Mouse (Mus musculus) lung, postnatal 4 days (tissue): ENCODE results near the gene Fam161b.
"Not testable (repeated sequence)": the region's sequence is repeated elsewhere in the genome, so short reads cannot be mapped to it uniquely, and the experiment has no call there.

Experiments used
- DNase-seq, 2 experiments: peaks; one replicate each; pipeline ENCODE4 v3.0.0; 2021

Gene Fam161b

DNA sequence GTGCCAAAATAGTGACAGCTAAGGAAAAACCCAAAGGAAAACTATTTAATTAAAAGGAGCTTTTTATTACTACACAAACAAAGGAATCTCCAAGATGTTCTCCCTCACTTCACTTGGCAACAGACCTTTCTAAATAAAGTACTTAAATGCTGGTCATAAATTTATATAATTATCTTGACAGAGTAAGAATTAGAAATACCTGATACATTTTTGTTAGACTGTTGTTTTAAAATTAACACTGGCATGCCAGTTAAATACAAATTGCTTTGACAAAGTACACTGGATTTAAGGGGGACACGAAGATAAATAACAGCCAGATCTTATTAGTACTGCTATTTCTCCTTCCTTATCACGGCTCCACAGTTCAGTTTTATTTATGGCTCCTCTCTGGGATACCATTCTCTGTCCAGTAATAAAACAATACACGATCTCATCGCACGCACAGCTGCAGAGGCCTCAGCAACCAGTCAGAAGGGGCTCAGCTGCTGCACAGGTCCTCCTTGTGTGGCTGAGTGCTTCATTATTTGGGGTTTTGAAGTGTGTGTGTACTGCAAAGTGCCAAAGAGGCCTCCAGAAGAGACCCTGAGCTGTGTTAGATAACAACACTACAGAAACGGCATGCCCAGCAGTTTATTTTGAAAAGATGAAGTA is 12.3 kb upstream of the Fam161b start:
- no peak for DNase-seq

DNA sequence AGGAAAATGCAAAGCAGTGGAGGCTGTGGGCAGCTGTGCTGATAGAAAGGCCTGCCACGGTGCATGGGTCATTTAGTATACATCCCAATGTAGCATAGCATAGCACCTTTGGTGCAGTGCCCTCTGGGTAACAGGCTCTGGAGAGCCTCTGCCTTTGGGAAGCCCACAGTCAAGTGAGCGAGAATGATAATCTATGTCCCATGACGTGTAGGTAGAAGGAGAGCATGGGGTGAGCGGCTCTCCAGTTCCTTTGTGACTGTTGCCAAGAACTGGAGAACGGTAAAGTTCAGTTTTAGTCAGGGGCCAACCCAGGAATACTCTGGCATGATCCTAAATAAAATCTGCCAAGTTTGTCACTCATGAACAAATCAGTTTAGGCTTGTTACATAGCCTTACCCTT is 10.0 kb upstream of the Fam161b start:
- DNase-seq = no peak

DNA sequence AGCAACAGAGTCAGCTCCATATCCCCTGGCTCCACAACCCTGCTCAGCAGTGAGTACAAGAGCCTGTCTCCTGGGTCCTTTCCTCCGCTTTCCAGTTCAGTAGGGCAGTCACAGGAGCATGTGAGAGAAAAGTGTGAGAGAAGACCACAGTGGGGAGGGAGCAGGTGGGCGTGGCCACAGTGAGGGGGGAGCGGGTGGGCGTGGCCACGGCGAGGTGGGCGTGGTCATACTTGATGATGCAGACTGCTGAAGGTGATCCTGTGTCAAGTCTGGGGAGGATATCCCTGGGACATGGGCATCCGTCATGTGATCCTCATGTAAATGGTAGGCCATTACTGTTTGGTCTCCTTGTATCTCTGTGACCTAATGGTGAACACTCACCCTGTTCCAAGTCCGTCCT is 5.3 kb upstream of the Fam161b start:
- DNase-seq = no peak

DNA sequence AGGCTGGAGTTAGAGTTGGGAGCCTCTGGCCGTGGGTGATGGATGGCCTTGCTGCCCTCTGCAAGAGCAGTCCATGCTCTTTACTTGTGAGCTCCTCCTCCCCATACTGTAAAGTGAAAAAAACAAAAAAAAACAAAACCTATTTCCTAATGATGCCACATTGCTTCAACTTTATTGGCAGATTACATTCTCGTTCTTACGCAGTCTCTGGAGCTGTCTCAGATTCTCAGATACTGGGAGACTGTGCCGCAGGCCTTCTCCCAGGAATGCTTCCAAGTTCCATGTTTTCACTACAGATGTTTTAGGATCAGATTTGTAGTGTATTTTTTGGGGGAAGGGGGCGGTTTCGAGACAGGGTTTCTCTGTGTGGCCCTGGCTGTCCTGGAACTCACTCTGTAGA is 3.5 kb upstream of the Fam161b start:
- DNase-seq = no peak

DNA sequence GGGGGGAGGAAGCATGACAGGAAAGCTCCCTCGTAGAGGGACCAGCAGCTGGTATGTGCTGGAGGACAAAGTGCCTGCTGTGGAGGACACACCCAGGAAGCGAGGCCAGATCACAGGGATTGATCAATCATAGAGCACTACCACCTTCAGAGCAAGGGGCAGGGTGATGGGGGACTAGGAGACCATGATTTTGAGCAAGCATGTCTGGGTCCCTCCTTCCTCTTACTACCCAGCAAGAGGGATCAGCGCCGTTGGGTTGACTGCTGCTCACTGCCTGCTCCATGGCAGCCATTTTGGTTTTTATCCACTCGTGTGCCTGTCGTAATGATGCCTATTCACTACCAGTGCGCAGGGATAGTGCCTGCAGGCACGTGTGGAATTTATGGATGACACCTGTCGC is 2.7 kb upstream of the Fam161b start:
- no peak for DNase-seq

DNA sequence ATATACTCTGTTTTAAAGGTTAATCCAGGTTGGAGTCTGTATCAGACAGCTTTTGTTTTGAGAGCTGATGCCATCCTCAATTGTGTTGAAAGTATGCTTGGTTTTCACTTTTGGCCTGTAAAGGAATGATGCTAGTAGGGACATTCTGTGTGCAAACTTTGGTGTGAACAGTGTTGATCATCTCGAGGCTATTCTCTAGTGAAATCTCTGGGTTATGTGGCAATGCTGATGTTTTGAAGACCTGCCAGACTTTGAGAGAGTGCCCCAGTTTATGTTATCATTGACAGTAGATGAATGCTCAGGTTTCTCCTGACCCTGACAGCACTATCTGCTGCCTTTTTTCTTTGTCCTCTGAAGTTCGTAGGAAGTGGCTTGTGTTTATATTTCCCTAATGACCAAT is 1.2 kb upstream of the Fam161b start:
- no peak for DNase-seq

DNA sequence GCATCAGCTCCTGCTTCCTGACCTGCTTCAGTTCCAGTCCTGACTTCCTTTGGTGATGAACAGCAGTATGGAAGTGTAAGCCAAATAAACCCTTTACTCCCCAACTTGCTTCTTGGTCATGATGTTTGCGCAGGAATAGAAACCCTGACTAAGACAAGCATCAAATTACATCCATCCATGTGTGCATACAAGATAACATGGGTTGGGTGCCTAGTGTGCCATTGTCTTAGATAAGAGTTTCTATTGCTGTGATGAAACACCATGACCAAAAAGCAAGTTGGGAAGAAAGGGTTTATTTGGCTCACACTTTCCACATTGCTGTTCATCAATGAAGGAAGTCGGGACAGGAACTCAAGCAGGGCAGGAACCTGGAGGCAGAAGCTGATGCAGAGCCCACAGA is 2.9 kb downstream of the Fam161b start:
- not testable (repeated sequence) for DNase-seq

DNA sequence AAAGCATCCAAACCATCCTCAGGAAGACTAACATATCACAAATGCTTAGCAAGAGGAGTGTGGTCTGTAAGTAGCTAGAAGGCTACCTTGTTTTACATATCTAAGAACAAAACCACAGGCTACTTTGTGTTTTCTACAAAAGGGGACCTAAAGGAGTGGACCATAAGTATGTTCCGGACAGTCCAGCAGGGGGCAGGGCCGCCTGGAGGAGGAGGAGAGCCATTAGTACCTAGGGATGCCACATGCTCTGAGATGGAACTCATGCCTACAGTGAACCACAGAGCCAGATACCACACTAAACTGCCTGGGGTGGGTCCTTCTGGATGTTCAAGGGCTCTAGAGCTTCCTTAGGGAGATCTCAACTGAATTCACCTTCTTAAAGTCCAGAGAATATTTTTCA is 14.4 kb downstream of the Fam161b start:
- peak; percentile 39 to 50 for DNase-seq

DNA sequence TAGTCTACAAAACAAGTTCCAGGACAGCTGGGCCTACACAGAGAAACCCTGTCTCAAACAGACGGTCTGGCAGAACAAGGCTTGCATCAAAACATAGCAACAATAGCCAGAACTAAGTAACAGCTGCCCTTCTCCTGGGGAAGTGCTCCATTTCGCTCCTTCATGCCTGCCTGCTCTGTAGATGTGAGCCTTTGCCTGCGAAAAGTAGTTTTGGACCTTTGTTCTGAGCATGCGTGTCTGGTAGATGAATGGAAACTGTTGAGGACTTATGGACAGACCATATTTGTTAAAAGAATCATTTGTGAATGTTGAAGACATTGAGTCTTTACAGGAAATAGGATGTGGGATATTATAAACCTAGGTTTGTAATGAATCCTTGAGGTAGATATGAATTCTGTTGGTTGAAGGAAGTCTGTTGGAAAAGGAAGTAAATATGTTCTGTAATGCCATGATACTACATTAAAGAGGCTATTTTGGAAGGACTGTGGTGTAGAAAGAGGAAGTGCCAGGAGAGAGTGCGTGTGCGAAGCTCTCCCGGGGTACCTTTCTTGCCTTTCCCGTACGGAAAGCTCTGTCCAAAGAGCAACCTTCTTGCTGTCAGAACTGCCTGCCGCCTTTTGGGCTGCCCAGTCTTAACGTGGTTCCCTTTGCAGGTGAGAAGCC is 24.5 kb downstream of the Fam161b start:
- DNase-seq = no peak

DNA sequence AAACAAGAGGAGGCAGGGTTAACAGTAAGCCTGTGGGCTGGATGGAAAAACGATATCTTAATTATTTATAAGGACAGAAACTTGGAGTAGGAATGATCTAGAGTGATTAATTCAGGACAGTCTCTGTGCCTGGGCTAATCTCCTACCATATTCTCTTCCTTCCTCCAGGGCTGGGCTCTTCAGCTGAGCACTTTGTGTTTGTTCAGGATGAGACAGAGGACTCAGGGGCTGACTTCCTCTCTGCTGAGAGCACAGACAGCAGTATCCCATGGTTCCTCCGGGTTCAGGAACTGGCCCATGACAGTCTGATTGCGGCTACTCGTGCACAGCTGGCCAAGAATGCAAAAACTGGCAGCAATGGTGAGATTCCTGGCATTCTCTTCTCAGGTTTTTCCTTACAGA is 34.5 kb downstream of the Fam161b start:
- DNase-seq = peak; percentile 10 to 25

DNA sequence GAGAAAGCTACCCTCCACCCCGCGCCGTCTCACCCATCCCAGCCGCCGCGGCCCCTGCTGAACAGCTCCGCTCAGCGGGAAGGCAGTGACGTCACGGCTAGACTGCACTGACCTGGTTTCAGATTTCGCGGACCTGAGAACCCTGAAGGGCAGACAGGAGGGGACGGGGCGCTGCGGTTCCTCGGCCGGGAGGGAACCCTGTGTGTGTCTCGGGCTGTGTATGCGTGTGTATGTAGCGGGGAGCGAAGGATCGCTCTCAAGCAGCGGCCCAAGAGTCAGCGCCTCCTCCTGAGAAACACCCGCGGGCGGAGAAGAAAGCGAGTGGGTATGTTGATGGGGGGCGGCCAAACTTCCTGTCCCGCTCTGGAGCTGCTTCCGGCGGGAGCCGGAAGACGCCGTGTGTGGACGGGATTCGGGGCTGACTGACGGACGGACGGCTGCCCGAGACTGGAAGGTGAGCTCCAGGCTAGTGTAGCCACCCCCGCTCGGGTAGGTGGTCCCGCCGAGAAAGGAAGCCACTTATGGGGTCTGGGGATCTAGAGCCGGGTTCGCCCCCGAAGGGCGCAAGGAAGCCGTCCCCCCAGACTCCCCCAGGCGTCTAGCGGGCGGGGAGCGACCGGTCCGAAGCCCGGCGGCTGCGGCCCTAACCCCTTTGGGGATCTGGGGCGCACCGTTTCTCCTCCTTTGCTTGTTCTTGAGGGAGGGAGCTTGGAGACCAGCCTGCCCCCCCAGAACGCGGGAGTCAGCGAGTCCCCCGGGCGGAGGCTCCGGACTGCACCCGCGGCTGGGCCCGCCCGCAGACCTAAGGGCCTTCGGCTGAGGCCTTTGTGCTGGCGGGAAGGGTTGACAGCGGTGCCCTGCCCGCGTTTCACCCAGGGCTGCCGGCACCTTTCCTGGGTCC is 44.7 kb downstream of the Fam161b start, which contains the start of gene Zfp410:
Zfp410 (plus strand) TSS at position 132 of the 901 bp plus-strand sequence.
- DNase-seq = peak; percentile 89

DNA sequence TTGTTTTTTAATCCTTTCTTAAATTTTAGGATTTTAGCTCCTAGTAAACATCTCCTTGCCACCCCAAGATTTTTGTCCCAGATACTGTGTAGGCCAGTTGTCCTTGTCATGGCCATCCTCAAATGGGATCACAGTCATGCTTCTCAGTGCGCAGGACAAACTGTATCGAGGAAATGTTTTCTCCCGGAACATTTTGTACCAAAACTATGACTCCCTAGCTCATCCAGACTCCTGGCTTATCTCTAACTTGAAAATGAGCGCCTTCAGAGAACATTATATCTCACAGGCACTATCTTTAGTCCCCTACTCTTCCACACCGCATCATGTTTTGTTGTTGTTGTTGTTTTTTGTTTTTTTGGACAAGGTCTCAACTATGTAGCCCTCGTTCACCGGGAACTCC is 45.6 kb downstream of the Fam161b start:
- DNase-seq = no peak

DNA sequence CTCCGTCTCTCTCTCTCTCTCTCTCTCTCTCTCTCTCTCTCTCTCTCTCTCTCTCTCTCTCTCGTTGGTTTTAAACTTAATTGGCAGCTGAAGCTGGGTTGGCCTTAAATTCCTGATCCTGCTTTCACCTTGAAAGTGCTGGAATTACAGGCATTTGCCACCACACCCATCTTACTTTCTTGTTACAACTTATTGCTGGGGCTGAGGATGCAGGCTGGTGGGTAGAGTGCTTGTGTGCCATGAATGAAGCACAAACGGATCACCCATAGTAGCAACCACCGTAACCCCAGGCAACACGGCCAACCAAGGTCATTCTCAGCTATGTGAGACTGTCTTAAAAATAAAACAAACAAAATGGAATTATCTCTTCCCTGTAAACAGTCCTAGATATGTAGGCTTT is 50.3 kb downstream of the Fam161b start:
- no peak for DNase-seq

DNA sequence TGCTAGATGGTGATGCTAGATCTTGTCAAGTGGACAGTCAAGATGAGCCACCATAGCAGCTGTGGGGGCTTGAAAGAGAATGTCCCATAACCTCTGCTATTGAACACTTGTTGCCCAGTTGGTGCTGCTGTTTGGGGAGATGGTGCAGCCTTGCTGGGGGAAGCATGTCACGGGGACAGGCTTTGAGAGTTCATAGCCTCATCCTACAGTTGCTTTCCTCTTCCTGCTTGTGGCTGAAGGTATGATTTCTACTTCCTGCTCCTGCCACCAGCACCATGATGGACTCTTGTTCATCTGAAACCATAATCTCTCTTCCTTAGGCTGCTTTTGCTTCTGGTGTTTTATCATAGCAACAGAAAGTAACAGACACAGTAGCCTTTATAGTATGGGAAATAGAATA is 57.1 kb downstream of the Fam161b start:
- no peak for DNase-seq

DNA sequence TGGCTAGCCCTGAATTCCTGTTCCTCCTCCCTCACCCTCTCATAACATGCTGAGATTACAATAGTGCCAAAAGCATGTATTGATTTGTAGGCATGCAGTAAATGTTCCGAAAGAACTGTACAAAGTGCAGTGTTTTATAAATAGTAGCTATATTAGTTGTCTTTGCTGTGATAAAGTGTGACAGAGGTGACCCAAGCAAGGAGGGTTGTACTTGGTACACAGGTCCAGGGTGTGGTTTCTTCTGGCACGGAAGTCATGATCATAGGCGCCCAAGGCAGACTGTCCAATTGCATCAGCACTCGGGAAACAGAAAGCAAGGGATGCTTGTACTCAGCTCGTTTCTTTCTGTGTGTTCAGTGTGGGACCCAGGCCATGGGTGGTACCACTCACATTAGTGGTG is 57.5 kb downstream of the Fam161b start:
- DNase-seq = no peak

DNA sequence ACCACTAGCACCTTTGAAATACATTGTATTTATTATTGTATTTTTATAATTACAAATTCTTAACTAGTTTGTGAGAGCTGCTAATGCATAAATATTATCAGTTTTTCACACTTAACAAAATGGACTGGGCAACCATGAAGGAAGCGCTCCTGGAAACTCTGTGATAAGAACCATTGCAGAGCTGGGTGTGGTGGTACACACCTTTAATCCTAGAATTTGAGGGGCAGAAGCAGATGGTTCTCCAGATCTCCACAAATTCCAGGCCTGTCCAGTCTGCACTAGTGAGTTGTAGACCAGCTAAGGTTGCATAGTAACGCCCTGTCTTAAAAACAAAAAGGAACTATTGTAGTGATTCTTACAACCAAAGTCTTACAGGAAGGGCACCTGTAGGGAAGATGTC is 62.4 kb downstream of the Fam161b start:
- DNase-seq = no peak

DNA sequence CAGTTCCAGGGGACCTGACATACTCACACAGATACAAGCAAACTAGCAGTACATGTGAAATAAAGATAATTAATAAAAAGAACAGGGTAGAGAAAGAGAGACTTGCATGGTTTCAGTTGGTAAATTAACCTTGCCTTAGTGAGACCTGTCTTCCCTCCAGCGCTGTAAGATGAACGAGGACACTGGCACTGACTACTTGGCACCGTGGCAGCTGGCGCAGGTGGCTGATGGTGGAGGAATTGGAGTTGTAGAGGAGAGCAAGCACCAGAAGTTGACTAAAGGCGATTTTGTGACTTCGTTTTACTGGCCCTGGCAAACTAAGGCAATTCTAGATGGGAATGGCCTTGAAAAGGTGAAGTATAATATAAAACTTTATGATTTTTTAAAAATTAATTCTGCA is 63.8 kb downstream of the Fam161b start:
- no peak for DNase-seq
